Mouse (Mus musculus) CD4-positive naive resting alpha-beta T cell, adult 57 days (primary cell): ENCODE results near the gene Gas2. TPM values are rescaled to one million over a fixed set of nuclear protein-coding genes. Genes with fewer than 3 reads are reported as not detected.

ENCODE experiments used
- total RNA-seq: library from RNA; stranded (reverse); gene quantifications from one replicate; pipeline ENCODE4 v1.2.4, GENCODE M21; 2023

Gene Gas2
- total RNA-seq = 6.7 TPM

DNA sequence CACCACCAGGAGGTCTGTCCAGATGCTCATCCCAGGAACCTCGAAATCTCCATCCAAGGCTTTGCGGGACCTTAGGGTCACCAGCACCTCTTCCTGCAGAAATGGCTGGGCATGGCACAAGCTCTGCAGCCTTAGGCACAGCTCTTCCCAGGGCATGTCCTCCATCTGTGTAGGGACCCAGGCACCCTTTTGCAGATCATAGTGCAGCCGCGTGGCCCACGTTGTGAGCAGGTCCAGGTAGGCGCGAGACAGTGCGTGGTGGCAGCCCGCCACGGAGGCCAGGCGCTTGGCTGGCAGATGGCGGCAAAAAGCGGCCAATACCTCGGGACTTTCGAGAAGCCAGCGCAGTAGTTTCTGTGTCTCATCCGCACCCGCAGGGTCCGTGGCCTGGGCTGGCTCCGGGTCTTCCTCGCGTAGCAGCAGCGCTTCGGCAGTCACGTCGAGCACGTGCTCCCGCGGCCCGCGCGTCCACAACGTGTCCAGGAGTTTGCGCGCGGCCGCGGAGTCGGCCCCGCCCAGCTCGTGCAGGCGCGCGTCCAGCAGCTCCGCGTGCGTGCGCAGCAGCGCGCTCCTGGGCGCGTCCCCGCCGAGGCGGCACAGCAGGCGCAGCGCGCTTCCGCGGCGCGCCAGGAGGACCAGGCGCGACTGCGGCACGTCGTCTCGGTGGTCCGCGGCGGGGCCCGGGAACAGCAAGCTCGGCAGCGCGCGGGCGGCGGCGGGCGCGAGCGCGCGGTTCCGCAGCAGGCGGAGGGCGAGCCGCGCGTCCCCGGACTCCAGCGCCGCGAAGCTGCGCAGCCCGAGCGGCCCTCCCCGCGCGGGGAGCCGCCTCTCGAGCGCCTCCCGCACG, at the start of gene Gas2:
TSS of gene Gas2 (plus strand) at position 766 of the 847 bp plus-strand sequence.

DNA sequence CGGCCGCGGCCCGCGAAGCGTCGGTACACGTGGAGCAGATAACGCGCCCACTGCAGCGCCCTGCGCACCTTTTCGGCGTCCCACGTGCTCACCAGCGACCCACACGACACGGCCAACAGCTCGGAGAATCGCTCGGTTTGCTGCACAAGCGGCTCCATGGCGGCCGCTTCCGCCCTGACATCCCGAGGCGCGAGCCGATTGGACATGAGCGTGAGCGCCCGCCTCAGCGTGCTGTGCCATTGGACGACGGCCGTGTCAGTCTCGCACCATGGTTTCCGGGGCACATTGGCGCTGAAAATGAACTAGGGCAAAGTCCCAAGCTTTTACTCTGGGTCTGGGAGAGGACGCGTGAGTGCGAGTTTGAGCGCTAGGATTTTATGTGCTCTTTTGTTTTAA, 280 bp downstream of the Gas2 start, which contains the start of gene Fancf:
TSS of gene Fancf (minus strand) at position 171 of the 396 bp plus-strand sequence.

GRCm38 (mm10) chr7:52005511-52006295, 143.9 kb downstream of the Gas2 start, which contains the start of gene Svip:
TSS of gene Svip (minus strand) at chr7:52006018.

GRCm38 (mm10) chr7:52015628-52016027, 153.8 kb downstream of the Gas2 start, which contains the start of gene 1700015G11Rik:
TSS of gene 1700015G11Rik (minus strand) at chr7:52015728.

Other genes with a start within 250 kb of the Gas2 start
- not detected for gene Slc17a6, start 240.0 kb upstream of the Gas2 start, total RNA-seq
- gene Fancf, start 252 bp downstream of the Gas2 start, total RNA-seq = 7.4 TPM
- 0.89 TPM for gene Svip, start 144.0 kb downstream of the Gas2 start, total RNA-seq
- not detected for gene 1700015G11Rik, start 153.7 kb downstream of the Gas2 start, total RNA-seq